Mouse (Mus musculus): ENCODE results near the gene Klhl12. TPM values are rescaled to one million over a fixed set of nuclear protein-coding genes. Genes with fewer than 3 reads are reported as not detected.
"Not testable (repeated sequence)": the region's sequence is repeated elsewhere in the genome, so short reads cannot be mapped to it uniquely, and the experiment has no call there.

The Klhl12 gene
- polyA plus RNA-seq, 1 experiment from 2014 or later = 34.9 TPM

GRCm38 (mm10) chr1:134518677-134519076 is 63.3 kb downstream of the Klhl12 start:
- no peak overlapping the region for H3K4me3 ChIP-seq
- no peak for ATAC-seq (ENCODE audit: insufficient number of reproducible peaks, insufficient read depth, low FRiP score, low TSS enrichment)
- WGBS = 12% methylated on average over 7 of the region's 7 CpGs
- no peaks in the 10 kb centered on the region for H3K36me3 ChIP-seq
- peaks cover 11% of the 10 kb centered on the region for H3K27me3 ChIP-seq
- H3K4me1 ChIP-seq = peaks cover 16% of the 10 kb centered on the region
- no peak overlapping the region for H3K9ac ChIP-seq
- no peaks in the 10 kb centered on the region for H3K9me3 ChIP-seq
- no peak overlapping the region for H3K4me2 ChIP-seq (replicated peaks)
- no peak overlapping the region for H3K27ac ChIP-seq

- peaks cover 16% of the 10 kb centered on the region for H3K4me1 ChIP-seq
- H3K4me2 ChIP-seq (replicated peaks); H3K36me3 ChIP-seq; H3K9ac ChIP-seq; H3K9me3 ChIP-seq; H3K27me3 ChIP-seq; ATAC-seq (ENCODE audit: insufficient number of reproducible peaks, insufficient read depth, low FRiP score, low TSS enrichment); H3K27ac ChIP-seq; H3K4me3 ChIP-seq: not testable (repeated sequence)
- WGBS = 92% methylated on average over 5 of the region's 5 CpGs
These were observed 63.9 kb downstream of the Klhl12 start for GRCm38 (mm10) chr1:134519201-134519600.

- Histone ChIP-seq H3K36me3 (no peaks in the 10 kb centered on the region), H3K9me3 (no peaks in the 10 kb centered on the region), H3K27ac (no peak overlapping the region), H3K4me1 (peaks cover 16% of the 10 kb centered on the region), H3K27me3 (no peaks in the 10 kb centered on the region), H3K4me3 (no peak overlapping the region), H3K4me2 (replicated peaks) (no peak overlapping the region), H3K9ac (no peak overlapping the region)
- ATAC-seq (ENCODE audit: insufficient number of reproducible peaks, insufficient read depth, low FRiP score, low TSS enrichment) = no peak
- WGBS = 81% methylated on average over 8 of the region's 8 CpGs
These were observed 64.8 kb downstream of the Klhl12 start for GRCm38 (mm10) chr1:134520001-134520721.

- H3K36me3 ChIP-seq = no peaks in the 10 kb centered on the region
- no peak overlapping the region for H3K27ac ChIP-seq
- H3K9me3 ChIP-seq = no peaks in the 10 kb centered on the region
- H3K4me3 ChIP-seq = no peak overlapping the region
- 81% methylated on average over 7 of the region's 7 CpGs for WGBS
- peaks cover 11% of the 10 kb centered on the region for H3K4me1 ChIP-seq
- H3K9ac ChIP-seq = no peak overlapping the region
- H3K4me2 ChIP-seq (replicated peaks) = no peak overlapping the region
- H3K27me3 ChIP-seq = no peaks in the 10 kb centered on the region
- ATAC-seq (ENCODE audit: insufficient number of reproducible peaks, insufficient read depth, low FRiP score, low TSS enrichment) = no peak
These were observed 65.8 kb downstream of the Klhl12 start for GRCm38 (mm10) chr1:134521163-134521562.

- H3K4me2 ChIP-seq (replicated peaks) = no peak overlapping the region
These were observed 67.0 kb downstream of the Klhl12 start for GRCm38 (mm10) chr1:134522325-134522724.

GRCm38 (mm10) chr1:134524424-134524823 is 69.1 kb downstream of the Klhl12 start:
- no peaks in the 10 kb centered on the region for H3K9me3 ChIP-seq
- no peak overlapping the region for H3K27ac ChIP-seq
- no peak overlapping the region for H3K9ac ChIP-seq
- H3K27me3 ChIP-seq = no peaks in the 10 kb centered on the region
- 71% methylated on average over 5 of the region's 5 CpGs for WGBS
- ATAC-seq (ENCODE audit: insufficient number of reproducible peaks, insufficient read depth, low FRiP score, low TSS enrichment) = no peak
- no peak overlapping the region for H3K4me3 ChIP-seq
- no peaks in the 10 kb centered on the region for H3K36me3 ChIP-seq
- no peaks in the 10 kb centered on the region for H3K4me1 ChIP-seq
- H3K4me2 ChIP-seq (replicated peaks) = no peak overlapping the region

More at GRCm38 (mm10) chr1:134522325-134522724, 67.0 kb downstream of the Klhl12 start:
- no peak overlapping the region for H3K4me3 ChIP-seq
- H3K27ac ChIP-seq = no peak overlapping the region
- H3K27me3 ChIP-seq = no peaks in the 10 kb centered on the region
- no peaks in the 10 kb centered on the region for H3K9me3 ChIP-seq
- no peak for ATAC-seq (ENCODE audit: insufficient number of reproducible peaks, insufficient read depth, low FRiP score, low TSS enrichment)
- no peaks in the 10 kb centered on the region for H3K4me1 ChIP-seq
- H3K36me3 ChIP-seq = no peaks in the 10 kb centered on the region
- WGBS = 56% methylated on average over 2 of the region's 2 CpGs
- H3K9ac ChIP-seq = no peak overlapping the region

GRCm38 (mm10) chr1:134525015-134525414 is 69.7 kb downstream of the Klhl12 start:
- ATAC-seq (ENCODE audit: insufficient number of reproducible peaks, insufficient read depth, low FRiP score, low TSS enrichment) = no peak
- Histone ChIP-seq H3K4me1 (no peaks in the 10 kb centered on the region), H3K9ac (no peak overlapping the region), H3K4me3 (no peak overlapping the region), H3K27ac (no peak overlapping the region), H3K9me3 (no peaks in the 10 kb centered on the region), H3K27me3 (no peaks in the 10 kb centered on the region), H3K4me2 (replicated peaks) (no peak overlapping the region), H3K36me3 (no peaks in the 10 kb centered on the region)
- WGBS = 79% methylated on average over 1 of the region's 1 CpGs

- H3K4me2 ChIP-seq (replicated peaks) = no peak overlapping the region
- H3K36me3 ChIP-seq = no peaks in the 10 kb centered on the region
- H3K27me3 ChIP-seq = no peaks in the 10 kb centered on the region
- H3K9me3 ChIP-seq = no peaks in the 10 kb centered on the region
- no peak overlapping the region for H3K4me3 ChIP-seq
- 79% methylated on average over 6 of the region's 6 CpGs for WGBS
- H3K4me1 ChIP-seq = no peaks in the 10 kb centered on the region
- H3K27ac ChIP-seq = no peak overlapping the region
- H3K9ac ChIP-seq = no peak overlapping the region
- no peak for ATAC-seq (ENCODE audit: insufficient number of reproducible peaks, insufficient read depth, low FRiP score, low TSS enrichment)
These were observed 71.4 kb downstream of the Klhl12 start for GRCm38 (mm10) chr1:134526752-134527151.

- no peaks in the 10 kb centered on the region for H3K27me3 ChIP-seq
- H3K36me3 ChIP-seq = no peaks in the 10 kb centered on the region
- no peak overlapping the region for H3K4me3 ChIP-seq
- H3K4me2 ChIP-seq (replicated peaks) = no peak overlapping the region
- H3K9ac ChIP-seq = no peak overlapping the region
- H3K4me1 ChIP-seq = no peaks in the 10 kb centered on the region
- no peak for ATAC-seq (ENCODE audit: insufficient number of reproducible peaks, insufficient read depth, low FRiP score, low TSS enrichment)
- H3K9me3 ChIP-seq = no peaks in the 10 kb centered on the region
- no peak overlapping the region for H3K27ac ChIP-seq
- 81% methylated on average over 6 of the region's 6 CpGs for WGBS
These were observed 75.3 kb downstream of the Klhl12 start for GRCm38 (mm10) chr1:134530618-134531017.

- H3K27me3 ChIP-seq; H3K9ac ChIP-seq; H3K27ac ChIP-seq; H3K36me3 ChIP-seq; H3K4me1 ChIP-seq; H3K4me3 ChIP-seq; H3K9me3 ChIP-seq; ATAC-seq (ENCODE audit: insufficient number of reproducible peaks, insufficient read depth, low FRiP score, low TSS enrichment); H3K4me2 ChIP-seq (replicated peaks): not testable (repeated sequence)
- WGBS = 90% methylated on average over 10 of the region's 10 CpGs
These were observed 78.4 kb downstream of the Klhl12 start for GRCm38 (mm10) chr1:134533710-134534109.

GRCm38 (mm10) chr1:134535054-134535453 is 79.7 kb downstream of the Klhl12 start:
- no peak overlapping the region for H3K27ac ChIP-seq
- WGBS = 97% methylated on average over 1 of the region's 1 CpGs
- ATAC-seq (ENCODE audit: insufficient number of reproducible peaks, insufficient read depth, low FRiP score, low TSS enrichment) = no peak

GRCm38 (mm10) chr1:134535513-134535912 is 80.2 kb downstream of the Klhl12 start:
- no peak overlapping the region for H3K4me3 ChIP-seq
- no peaks in the 10 kb centered on the region for H3K36me3 ChIP-seq
- no peaks in the 10 kb centered on the region for H3K27me3 ChIP-seq
- 71% methylated on average over 3 of the region's 3 CpGs for WGBS
- ATAC-seq (ENCODE audit: insufficient number of reproducible peaks, insufficient read depth, low FRiP score, low TSS enrichment) = no peak
- H3K4me2 ChIP-seq (replicated peaks) = no peak overlapping the region
- no peaks in the 10 kb centered on the region for H3K9me3 ChIP-seq
- no peaks in the 10 kb centered on the region for H3K4me1 ChIP-seq
- no peak overlapping the region for H3K9ac ChIP-seq
- no peak overlapping the region for H3K27ac ChIP-seq

More at GRCm38 (mm10) chr1:134535054-134535453, 79.7 kb downstream of the Klhl12 start:
- Histone ChIP-seq H3K9ac (no peak overlapping the region), H3K4me2 (replicated peaks) (no peak overlapping the region), H3K27me3 (no peaks in the 10 kb centered on the region), H3K36me3 (no peaks in the 10 kb centered on the region), H3K4me1 (no peaks in the 10 kb centered on the region), H3K9me3 (no peaks in the 10 kb centered on the region), H3K4me3 (no peak overlapping the region)
